Mouse (Mus musculus): ENCODE measurements around the gene Tcp10c. TPM values are rescaled to one million over a fixed set of nuclear protein-coding genes. Genes with fewer than 3 reads are reported as not detected.
A peak's percentile ranks its signal among the peaks of the same experiment; 100 is the strongest.
"Not testable (repeated sequence)": the region's sequence is repeated elsewhere in the genome, so short reads cannot be mapped to it uniquely, and the experiment has no call there.

The Tcp10c gene
- polyA plus RNA-seq (2012; rRNA removed) = not detected in 2 replicates
- polyA plus RNA-seq (2014; fragmentation: Nextera tagmentation; extraction: Ambion mirVana) = not detected in 2 replicates

DNA sequence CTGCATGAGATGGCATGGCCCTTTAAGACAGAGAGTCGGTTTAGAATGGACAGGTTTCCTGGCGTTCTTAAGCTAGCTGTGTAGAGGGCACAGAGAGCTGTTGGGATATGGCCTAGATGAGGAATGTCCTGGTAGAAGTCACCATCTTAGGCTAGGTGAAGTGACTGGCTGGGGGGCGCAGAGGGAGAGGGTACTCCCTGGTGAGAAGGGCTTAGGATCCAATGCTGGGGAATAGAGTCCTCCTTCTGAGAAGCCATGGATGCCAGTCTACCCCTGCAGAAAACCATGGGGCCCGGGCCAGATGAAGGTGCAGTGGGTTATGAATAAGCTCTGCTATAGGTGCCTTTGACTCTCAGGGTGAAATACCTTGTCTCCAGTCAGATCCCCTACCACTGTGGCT lies at the start of gene Tcp10c:
Gene Tcp10c (plus strand): TSS at position 52 of the 400 bp plus-strand sequence.
- ATAC-seq (ENCODE audit: low FRiP score, low read depth); H3K36me3 ChIP-seq (ENCODE audit: control insufficient read depth, insufficient read depth, low read length); DNase-seq (ENCODE audit: low spot score); H3K4me2 ChIP-seq (replicated peaks; ENCODE audit: low read depth, low read length, severe bottlenecking); H3K4me1 ChIP-seq (ENCODE audit: control insufficient read depth, insufficient read depth, low read length); H3K27me3 ChIP-seq (ENCODE audit: control insufficient read depth, insufficient read depth, low read length); H3K9ac ChIP-seq (ENCODE audit: low read depth, low read length, severe bottlenecking); H3K4me3 ChIP-seq (replicated peaks; ENCODE audit: low read length); H3K9me3 ChIP-seq (ENCODE audit: control insufficient read depth, low read length); H3K27ac ChIP-seq (replicated peaks; ENCODE audit: low read depth, low read length): not testable (repeated sequence)
- 82% methylated on average over 4 of the region's 4 CpGs for WGBS

DNA sequence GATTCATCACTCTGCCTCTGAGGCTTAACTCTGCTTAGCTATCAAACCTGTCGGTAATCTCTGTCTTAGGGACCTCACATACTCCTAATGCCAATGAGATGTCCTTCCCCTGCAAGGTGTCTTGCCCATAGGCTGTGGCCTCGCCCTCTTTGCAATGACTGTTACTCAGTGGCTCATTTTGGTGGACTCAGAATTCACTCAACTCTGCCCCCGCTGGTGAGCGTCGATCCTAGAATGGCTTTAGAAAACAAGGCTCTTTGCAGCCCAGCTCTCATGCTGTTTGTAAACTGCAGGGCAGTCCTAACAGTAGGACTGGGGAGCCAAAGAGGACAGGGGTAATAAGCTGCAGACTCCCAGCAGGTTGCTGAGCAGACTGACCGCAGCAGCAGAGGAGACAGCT lies 46.5 kb upstream of the Tcp10c start:
- 76% methylated on average over 5 of the region's 6 CpGs for WGBS
- not testable (repeated sequence) for H3K4me2 ChIP-seq (replicated peaks; ENCODE audit: low read depth, low read length, severe bottlenecking); DNase-seq (ENCODE audit: low spot score); ATAC-seq (ENCODE audit: low FRiP score, low read depth); H3K4me3 ChIP-seq (replicated peaks; ENCODE audit: low read length); H3K9ac ChIP-seq (ENCODE audit: low read depth, low read length, severe bottlenecking); H3K36me3 ChIP-seq (ENCODE audit: control insufficient read depth, insufficient read depth, low read length); H3K27me3 ChIP-seq (ENCODE audit: control insufficient read depth, insufficient read depth, low read length); H3K4me1 ChIP-seq (ENCODE audit: control insufficient read depth, insufficient read depth, low read length); H3K27ac ChIP-seq (replicated peaks; ENCODE audit: low read depth, low read length)
- H3K9me3 ChIP-seq (ENCODE audit: control insufficient read depth, low read length) = peaks cover 22% of the 10 kb centered on the region

DNA sequence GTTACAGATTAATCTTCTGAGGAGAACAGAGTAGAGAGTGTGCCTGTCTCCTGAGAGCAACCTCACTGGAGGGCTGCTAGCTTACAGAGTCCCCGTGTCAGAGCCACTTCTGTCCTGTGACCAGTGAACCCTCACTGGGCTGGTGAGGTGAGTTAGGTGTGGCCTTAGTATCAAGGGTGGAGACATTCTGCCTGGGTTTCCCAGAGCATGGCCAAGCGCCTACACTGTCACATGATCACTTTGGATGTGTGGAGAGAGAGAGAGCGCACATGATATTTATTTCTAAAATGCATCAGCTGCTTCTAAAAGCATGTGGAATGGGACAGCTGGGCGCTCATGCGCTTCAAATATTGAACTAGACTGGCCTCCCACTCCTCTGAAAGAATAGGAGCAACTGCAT lies 46.0 kb upstream of the Tcp10c start:
- H3K4me2 ChIP-seq (replicated peaks; ENCODE audit: low read depth, low read length, severe bottlenecking); H3K36me3 ChIP-seq (ENCODE audit: control insufficient read depth, insufficient read depth, low read length); H3K27me3 ChIP-seq (ENCODE audit: control insufficient read depth, insufficient read depth, low read length); DNase-seq (ENCODE audit: low spot score); H3K9ac ChIP-seq (ENCODE audit: low read depth, low read length, severe bottlenecking); H3K4me1 ChIP-seq (ENCODE audit: control insufficient read depth, insufficient read depth, low read length); H3K27ac ChIP-seq (replicated peaks; ENCODE audit: low read depth, low read length); ATAC-seq (ENCODE audit: low FRiP score, low read depth); H3K4me3 ChIP-seq (replicated peaks; ENCODE audit: low read length): not testable (repeated sequence)
- 85% methylated on average over 5 of the region's 5 CpGs for WGBS
- H3K9me3 ChIP-seq (ENCODE audit: control insufficient read depth, low read length) = peaks cover 22% of the 10 kb centered on the region

DNA sequence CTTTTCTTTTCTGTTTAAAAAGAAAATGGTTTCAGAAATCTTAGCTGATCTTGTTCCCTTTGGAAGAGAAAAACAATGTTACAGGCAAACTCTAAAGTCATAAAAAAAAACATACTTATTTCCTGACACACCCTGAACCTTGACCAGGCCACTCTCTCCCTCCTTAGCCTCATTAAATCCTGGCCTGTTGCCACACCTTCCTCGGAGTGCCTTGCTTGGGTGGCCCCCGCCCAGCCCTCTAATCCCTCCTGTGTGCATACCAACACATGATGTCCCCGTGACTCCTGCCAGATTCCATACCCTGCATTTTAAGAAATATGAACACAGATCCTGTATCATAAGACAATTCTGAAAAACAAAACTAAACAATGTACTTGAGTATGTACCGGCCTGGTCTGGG lies 45.6 kb upstream of the Tcp10c start:
- WGBS = 85% methylated on average over 4 of the region's 4 CpGs
- peaks cover 22% of the 10 kb centered on the region for H3K9me3 ChIP-seq (ENCODE audit: control insufficient read depth, low read length)
- not testable (repeated sequence) for H3K9ac ChIP-seq (ENCODE audit: low read depth, low read length, severe bottlenecking); H3K4me2 ChIP-seq (replicated peaks; ENCODE audit: low read depth, low read length, severe bottlenecking); H3K27me3 ChIP-seq (ENCODE audit: control insufficient read depth, insufficient read depth, low read length); DNase-seq (ENCODE audit: low spot score); H3K4me3 ChIP-seq (replicated peaks; ENCODE audit: low read length); H3K4me1 ChIP-seq (ENCODE audit: control insufficient read depth, insufficient read depth, low read length); ATAC-seq (ENCODE audit: low FRiP score, low read depth); H3K27ac ChIP-seq (replicated peaks; ENCODE audit: low read depth, low read length); H3K36me3 ChIP-seq (ENCODE audit: control insufficient read depth, insufficient read depth, low read length)

DNA sequence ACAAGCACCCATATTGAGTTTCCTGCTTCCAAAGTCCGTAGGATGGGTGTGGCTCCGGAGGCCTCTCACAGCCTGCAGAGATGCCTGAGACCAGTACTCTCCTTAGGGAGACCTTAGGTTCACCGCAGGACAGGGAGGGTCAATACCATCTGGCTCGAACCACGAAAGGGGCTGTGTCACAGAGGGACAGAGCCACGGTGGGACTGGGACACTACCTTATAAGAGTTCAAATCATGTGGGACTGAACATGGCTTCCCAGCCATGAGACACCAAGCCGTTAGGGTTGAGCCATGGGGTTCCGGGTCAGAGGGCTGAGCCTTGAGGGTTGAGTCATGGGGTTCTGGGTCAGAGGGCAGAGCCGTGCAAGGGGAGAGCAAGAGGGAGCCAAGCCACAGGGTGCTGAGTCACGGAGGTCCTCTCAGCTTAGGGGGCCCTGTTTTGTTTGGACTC lies 45.2 kb upstream of the Tcp10c start:
- H3K27me3 ChIP-seq (ENCODE audit: control insufficient read depth, insufficient read depth, low read length); H3K4me1 ChIP-seq (ENCODE audit: control insufficient read depth, insufficient read depth, low read length); H3K36me3 ChIP-seq (ENCODE audit: control insufficient read depth, insufficient read depth, low read length); DNase-seq (ENCODE audit: low spot score); H3K4me2 ChIP-seq (replicated peaks; ENCODE audit: low read depth, low read length, severe bottlenecking); H3K4me3 ChIP-seq (replicated peaks; ENCODE audit: low read length); H3K9ac ChIP-seq (ENCODE audit: low read depth, low read length, severe bottlenecking); H3K27ac ChIP-seq (replicated peaks; ENCODE audit: low read depth, low read length): not testable (repeated sequence)
- 93% methylated on average over 10 of the region's 10 CpGs for WGBS
- ATAC-seq (ENCODE audit: low FRiP score, low read depth) = peak; percentile 18; the same call in 1 of the 2 replicates
- peaks cover 22% of the 10 kb centered on the region for H3K9me3 ChIP-seq (ENCODE audit: control insufficient read depth, low read length)

DNA sequence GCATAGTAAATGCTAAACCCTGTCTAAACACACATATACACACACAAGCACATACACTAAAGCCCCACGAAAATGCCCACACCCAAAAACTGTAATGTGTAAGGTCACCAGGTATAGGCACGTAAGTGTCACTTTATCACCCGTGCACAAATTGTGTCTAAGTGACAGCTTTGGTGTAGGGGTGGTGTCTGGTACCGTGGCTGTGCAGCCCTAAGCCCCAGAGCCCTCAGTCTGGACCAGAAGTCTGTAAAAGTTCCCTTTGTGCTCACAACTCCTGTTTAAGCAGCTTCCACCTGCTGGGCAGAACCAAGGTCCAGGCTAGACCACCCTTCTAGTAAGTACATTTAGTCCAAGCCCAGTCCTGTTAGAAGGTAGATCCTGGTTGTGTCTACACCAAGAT lies 24.4 kb upstream of the Tcp10c start:
- not testable (repeated sequence) for H3K27ac ChIP-seq (replicated peaks; ENCODE audit: low read depth, low read length); H3K4me3 ChIP-seq (replicated peaks; ENCODE audit: low read length); ATAC-seq (ENCODE audit: low FRiP score, low read depth); H3K27me3 ChIP-seq (ENCODE audit: control insufficient read depth, insufficient read depth, low read length); DNase-seq (ENCODE audit: low spot score); H3K4me1 ChIP-seq (ENCODE audit: control insufficient read depth, insufficient read depth, low read length); H3K9ac ChIP-seq (ENCODE audit: low read depth, low read length, severe bottlenecking); H3K36me3 ChIP-seq (ENCODE audit: control insufficient read depth, insufficient read depth, low read length); H3K4me2 ChIP-seq (replicated peaks; ENCODE audit: low read depth, low read length, severe bottlenecking)
- 84% methylated on average over 4 of the region's 4 CpGs for WGBS
- H3K9me3 ChIP-seq (ENCODE audit: control insufficient read depth, low read length) = peaks cover 17% of the 10 kb centered on the region

DNA sequence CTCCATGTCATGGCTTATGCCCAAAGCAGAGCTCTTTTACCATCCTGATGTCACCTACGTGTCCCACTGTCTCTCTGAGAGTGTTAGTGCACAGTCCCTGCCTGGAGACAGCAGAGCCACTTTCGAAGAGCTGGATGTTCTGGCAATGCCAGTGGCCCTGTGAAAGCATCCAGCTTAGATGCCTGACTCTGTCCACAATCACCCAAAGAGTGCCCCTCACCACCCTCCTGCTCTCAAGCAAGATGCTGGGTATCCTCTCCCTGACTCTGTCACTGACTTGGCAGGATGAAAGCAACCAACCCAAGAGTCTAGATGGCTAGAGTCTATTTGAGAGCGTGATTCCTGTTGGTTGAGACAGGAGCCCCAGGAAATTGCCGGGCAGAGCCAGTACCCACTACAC lies 23.2 kb upstream of the Tcp10c start:
- H3K9me3 ChIP-seq (ENCODE audit: control insufficient read depth, low read length) = peaks cover 17% of the 10 kb centered on the region
- not testable (repeated sequence) for H3K9ac ChIP-seq (ENCODE audit: low read depth, low read length, severe bottlenecking); H3K4me2 ChIP-seq (replicated peaks; ENCODE audit: low read depth, low read length, severe bottlenecking); ATAC-seq (ENCODE audit: low FRiP score, low read depth); H3K27me3 ChIP-seq (ENCODE audit: control insufficient read depth, insufficient read depth, low read length); DNase-seq (ENCODE audit: low spot score); H3K27ac ChIP-seq (replicated peaks; ENCODE audit: low read depth, low read length); H3K4me3 ChIP-seq (replicated peaks; ENCODE audit: low read length); H3K36me3 ChIP-seq (ENCODE audit: control insufficient read depth, insufficient read depth, low read length); H3K4me1 ChIP-seq (ENCODE audit: control insufficient read depth, insufficient read depth, low read length)
- 77% methylated on average over 2 of the region's 4 CpGs for WGBS

DNA sequence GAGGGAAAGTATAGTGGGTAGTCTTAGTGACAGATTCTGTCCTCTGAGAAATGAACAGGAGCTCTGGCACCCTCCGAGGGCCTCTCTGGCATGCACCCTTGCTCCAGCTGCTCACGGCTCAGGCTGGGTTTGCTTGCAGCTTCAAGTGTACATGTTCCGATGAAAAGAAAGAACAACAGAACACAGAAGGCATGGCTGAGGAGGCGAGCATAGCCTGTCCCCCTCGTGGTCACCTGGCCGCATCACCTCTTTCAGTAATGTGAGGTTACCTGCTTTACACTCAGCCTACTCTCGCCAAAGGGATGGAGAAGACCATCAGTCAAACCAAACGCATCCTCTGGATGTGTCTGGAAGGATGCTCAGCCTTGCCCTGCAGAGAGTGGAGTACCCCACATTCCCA lies 21.9 kb upstream of the Tcp10c start:
- 86% methylated on average over 8 of the region's 8 CpGs for WGBS
- DNase-seq (ENCODE audit: low spot score) = not testable (repeated sequence)

More for the DNA sequence above, 21.9 kb upstream of the Tcp10c start:
- H3K27ac ChIP-seq (replicated peaks; ENCODE audit: low read depth, low read length); H3K36me3 ChIP-seq (ENCODE audit: control insufficient read depth, insufficient read depth, low read length); H3K4me2 ChIP-seq (replicated peaks; ENCODE audit: low read depth, low read length, severe bottlenecking); H3K27me3 ChIP-seq (ENCODE audit: control insufficient read depth, insufficient read depth, low read length); H3K4me1 ChIP-seq (ENCODE audit: control insufficient read depth, insufficient read depth, low read length); ATAC-seq (ENCODE audit: low FRiP score, low read depth); H3K9ac ChIP-seq (ENCODE audit: low read depth, low read length, severe bottlenecking); H3K4me3 ChIP-seq (replicated peaks; ENCODE audit: low read length): not testable (repeated sequence)
- H3K9me3 ChIP-seq (ENCODE audit: control insufficient read depth, low read length) = peaks cover 17% of the 10 kb centered on the region

Measured in limb, embryonic 14.5 days (tissue).